Mouse (Mus musculus): ENCODE measurements at regions not wholly inside any gene's neighbourhood (a gene's known extent, or its start where the extent isn't known, plus 50 kb on each side); places are given as distances from the start of the nearest gene placed in this dataset.

- peak; percentile 47; the same call in 1 of the 2 replicates for TF ChIP-seq CTCF (conservative IDR thresholded peaks at IDR 0.05; ENCODE audit: low read length)
- no peak for TF ChIP-seq POU5F1 (IDR thresholded peaks at IDR 0.05; ENCODE audit: borderline replicate concordance, low read length)
- no peak for TF ChIP-seq NANOG (IDR thresholded peaks at IDR 0.05; ENCODE audit: borderline replicate concordance, low read length)
- peaks cover 5% of the 10 kb centered on the region; the same call in 1 of the 2 replicates for H3K9me3 ChIP-seq (ENCODE audit: low read length)
- no peaks in the 10 kb centered on the region; the same call in 1 of the 2 replicates for H3K4me1 ChIP-seq (replicated peaks; ENCODE audit: low read depth, low read length)
- no peaks in the 10 kb centered on the region for H3K36me3 ChIP-seq (ENCODE audit: insufficient read depth, low read length)
- H3K27me3 ChIP-seq (ENCODE audit: insufficient read depth, low read length): peaks cover 5% of the 10 kb centered on the region; the same call in 1 of the 2 replicates
- no peak overlapping the region for H3K4me3 ChIP-seq (replicated peaks; ENCODE audit: low read length)
These were observed 2396.6 kb upstream of the 5930422O12Rik start for GRCm38 (mm10) chr8:31031721-31032591.

GRCm38 (mm10) chr8:31033281-31033680 is 2395.2 kb upstream of the 5930422O12Rik start:
- Histone ChIP-seq H3K27me3 (ENCODE audit: insufficient read depth, low read length) (peaks cover 5% of the 10 kb centered on the region; the same call in 1 of the 2 replicates), H3K4me1 (replicated peaks; ENCODE audit: low read depth, low read length) (peaks cover 12% of the 10 kb centered on the region), H3K36me3 (ENCODE audit: insufficient read depth, low read length) (no peaks in the 10 kb centered on the region), H3K4me3 (replicated peaks; ENCODE audit: low read length) (no peak overlapping the region), H3K9me3 (ENCODE audit: low read length) (peaks cover 5% of the 10 kb centered on the region; the same call in 1 of the 2 replicates)
- TF ChIP-seq NANOG (IDR thresholded peaks at IDR 0.05; ENCODE audit: borderline replicate concordance, low read length) (no peak), CTCF (conservative IDR thresholded peaks at IDR 0.05; ENCODE audit: low read length) (peak; percentile 100), POU5F1 (IDR thresholded peaks at IDR 0.05; ENCODE audit: borderline replicate concordance, low read length) (no peak)

GRCm38 (mm10) chr8:31036892-31037291 is 2391.6 kb upstream of the 5930422O12Rik start:
- Histone ChIP-seq H3K36me3 (ENCODE audit: insufficient read depth, low read length) (no peaks in the 10 kb centered on the region), H3K4me1 (replicated peaks; ENCODE audit: low read depth, low read length) (peaks cover 23% of the 10 kb centered on the region), H3K27me3 (ENCODE audit: insufficient read depth, low read length) (peaks cover 5% of the 10 kb centered on the region; the same call in 1 of the 2 replicates), H3K9me3 (ENCODE audit: low read length) (no peaks in the 10 kb centered on the region), H3K4me3 (replicated peaks; ENCODE audit: low read length) (no peak overlapping the region)
- TF ChIP-seq CTCF (conservative IDR thresholded peaks at IDR 0.05; ENCODE audit: low read length) (no peak), NANOG (IDR thresholded peaks at IDR 0.05; ENCODE audit: borderline replicate concordance, low read length) (no peak), POU5F1 (IDR thresholded peaks at IDR 0.05; ENCODE audit: borderline replicate concordance, low read length) (no peak)

Measured in E14TG2a.4 (cell line).